In genomic region chr2:124201493-124201892, GRCm38 (mm10) we compare ENCODE assay signal across 17 mouse cellular contexts.
"Had no signal": no experiment of that assay in that cellular context is flagged by ENCODE, and none has a peak within 500 bp of the region (broad histone marks: within the 10 kb centered on the region; RNA-seq: fewer than 3 reads in every experiment).

No protein-coding gene starts in this region.

- H3K4me1 ChIP-seq: lung, embryonic 15.5 days; megakaryocyte, embryonic 14.5 days; neural tube, embryonic 12.5 days; stomach, embryonic 15.5 days had no signal

- DNase-seq: lung, adult 2 months; lung, postnatal 14 days; lung, postnatal 36 days; right cerebral cortex, postnatal 14 days; thymus, adult 2 months; thymus, postnatal 25 days; thymus, postnatal 4 days had no signal

- H3K36me3 ChIP-seq: lung, embryonic 15.5 days; midbrain, embryonic 13.5 days; midbrain, embryonic 15.5 days; neural tube, embryonic 12.5 days; stomach, embryonic 15.5 days had no signal

- H3K9ac ChIP-seq: lung, embryonic 15.5 days; midbrain, embryonic 13.5 days; midbrain, embryonic 15.5 days; neural tube, embryonic 12.5 days; stomach, embryonic 15.5 days had no signal

- H3K4me2 ChIP-seq: lung, embryonic 15.5 days; midbrain, embryonic 11.5 days; midbrain, embryonic 13.5 days; midbrain, embryonic 15.5 days; neural tube, embryonic 12.5 days; stomach, embryonic 15.5 days had no signal

- H3K9me3 ChIP-seq: lung, embryonic 15.5 days; megakaryocyte, embryonic 14.5 days; midbrain, embryonic 13.5 days; midbrain, embryonic 15.5 days; neural tube, embryonic 12.5 days; stomach, embryonic 15.5 days had no signal

- H3K4me3 ChIP-seq: lung, embryonic 15.5 days; megakaryocyte, embryonic 14.5 days; midbrain, embryonic 13.5 days; midbrain, embryonic 15.5 days; neural tube, embryonic 12.5 days; stomach, embryonic 15.5 days had no signal

- H3K27ac ChIP-seq: lung, embryonic 15.5 days; macrophage; midbrain, embryonic 13.5 days; midbrain, embryonic 15.5 days; neural tube, embryonic 12.5 days; stomach, embryonic 15.5 days; stomach, postnatal 0 days had no signal

- H3K27me3 ChIP-seq: lung, embryonic 15.5 days; megakaryocyte, embryonic 14.5 days; midbrain, embryonic 13.5 days; midbrain, embryonic 15.5 days; neural tube, embryonic 12.5 days; stomach, embryonic 15.5 days had no signal

- ATAC-seq: lung, postnatal 0 days; midbrain, embryonic 13.5 days; midbrain, embryonic 15.5 days had no signal
